Mouse (Mus musculus) thymus, postnatal 10 days (tissue): ENCODE data around the gene Dus3l.

Source experiments
- DNase-seq, 2 experiments: peaks; one replicate each; pipeline ENCODE4 v3.0.0; 2021; ENCODE audit warnings: low spot score in 2 of 2

The Dus3l gene

GRCm38 (mm10) chr17:56754271-56755185 is 10.0 kb upstream of the Dus3l start:
- DNase-seq: peak in 1 of 2 experiments; percentile 33

- DNase-seq: peak in 1 of 2 experiments; percentile 46
These were observed 7.7 kb upstream of the Dus3l start for GRCm38 (mm10) chr17:56756703-56757399.

- DNase-seq: peak; percentile 72 to 80
These were observed 7.0 kb upstream of the Dus3l start, which contains the start of gene Nrtn for GRCm38 (mm10) chr17:56757416-56758123. Gene Nrtn (minus strand): TSS chr17:56757530.

GRCm38 (mm10) chr17:56758132-56758531 is 6.4 kb upstream of the Dus3l start:
- DNase-seq: peak; percentile 82 to 92

- no peak for DNase-seq
These were observed 5.3 kb upstream of the Dus3l start for GRCm38 (mm10) chr17:56759261-56759660.

GRCm38 (mm10) chr17:56761077-56761476 is 3.5 kb upstream of the Dus3l start:
- no peak for DNase-seq

GRCm38 (mm10) chr17:56761991-56762410 is 2.6 kb upstream of the Dus3l start:
- peak; percentile 89 to 96 for DNase-seq

GRCm38 (mm10) chr17:56762769-56763731 is 1.5 kb upstream of the Dus3l start:
- peak; percentile 49 to 67 for DNase-seq

GRCm38 (mm10) chr17:56763741-56764250 is 761 bp upstream of the Dus3l start:
- no peak for DNase-seq

GRCm38 (mm10) chr17:56765431-56765830 is 874 bp downstream of the Dus3l start:
- DNase-seq: peak; percentile 29 to 44

GRCm38 (mm10) chr17:56766631-56767405 is 2.3 kb downstream of the Dus3l start:
- no peak for DNase-seq

- no peak for DNase-seq
These were observed 3.1 kb downstream of the Dus3l start for GRCm38 (mm10) chr17:56767531-56768135.

GRCm38 (mm10) chr17:56768941-56769340 is 4.4 kb downstream of the Dus3l start:
- no peak for DNase-seq

GRCm38 (mm10) chr17:56769950-56770349 is 5.4 kb downstream of the Dus3l start, which contains the start of gene Prr22:
Gene Prr22 (plus strand): TSS chr17:56770250.
- DNase-seq: no peak

GRCm38 (mm10) chr17:56777568-56777967 is 13.0 kb downstream of the Dus3l start:
- no peak for DNase-seq

- DNase-seq: no peak
These were observed 14.3 kb downstream of the Dus3l start for GRCm38 (mm10) chr17:56778779-56779362.

GRCm38 (mm10) chr17:56780291-56780978 is 15.9 kb downstream of the Dus3l start:
- DNase-seq: no peak

- DNase-seq: no peak
These were observed 24.3 kb downstream of the Dus3l start for GRCm38 (mm10) chr17:56788886-56789285.
